Mouse (Mus musculus): ENCODE data around the gene Nxn. TPM values are rescaled to one million over a fixed set of nuclear protein-coding genes. Genes with fewer than 3 reads are reported as not detected.
A peak's percentile ranks its signal among the peaks of the same experiment; 100 is the strongest.

Gene Nxn
- polyA plus RNA-seq, 1 experiment from 2014 or later = 107 TPM

GRCm38 (mm10) chr11:76339830-76340229 lies 59.1 kb downstream of the Nxn start:
- no peaks in the 10 kb centered on the region for H3K27me3 ChIP-seq
- in situ Hi-C loops (cut with MboI; ENCODE audit: low pct_unique_long_range_greater_than_20kb) = no loop called here
- ChIA-PET CTCF (no interaction called here), POLR2A (no interaction called here)
- no peak for TF ChIP-seq CTCF (IDR thresholded peaks at IDR 0.05)
- ATAC-seq (no peak), DNase-seq (ENCODE audit: low read depth, low spot score) (no peak)

GRCm38 (mm10) chr11:76339141-76339540 lies 59.8 kb downstream of the Nxn start:
- ATAC-seq (no peak), DNase-seq (ENCODE audit: low read depth, low spot score) (no peak)
- TF ChIP-seq CTCF (IDR thresholded peaks at IDR 0.05) = no peak
- ChIA-PET CTCF (interaction anchor here (1.2 to 2.5 kb wide), 2 partner anchors 22 to 54 kb away, joined by 4 to 7 read pairs; no protein-coding TSS in a partner anchor), POLR2A (no interaction called here)
- no peaks in the 10 kb centered on the region for H3K27me3 ChIP-seq
- in situ Hi-C loops (cut with MboI; ENCODE audit: low pct_unique_long_range_greater_than_20kb) = no loop called here

- no peak for TF ChIP-seq CTCF (IDR thresholded peaks at IDR 0.05)
These were observed 60.3 kb downstream of the Nxn start for GRCm38 (mm10) chr11:76338656-76339055.

GRCm38 (mm10) chr11:76337764-76338163 lies 61.2 kb downstream of the Nxn start:
- DNase-seq (ENCODE audit: low read depth, low spot score) (no peak), ATAC-seq (no peak)
- in situ Hi-C loops (cut with MboI; ENCODE audit: low pct_unique_long_range_greater_than_20kb) = no loop called here
- POLR2A ChIA-PET = interaction anchor here (0.6 kb wide), 1 partner anchor 98 kb away, joined by 3 read pairs; no protein-coding TSS in a partner anchor
- CTCF ChIA-PET = interaction anchor here (2.5 kb wide), 1 partner anchor 20 kb away, joined by 7 read pairs; no protein-coding TSS in a partner anchor
- H3K27me3 ChIP-seq = no peaks in the 10 kb centered on the region
- no peak for TF ChIP-seq CTCF (IDR thresholded peaks at IDR 0.05)

More at GRCm38 (mm10) chr11:76338656-76339055, 60.3 kb downstream of the Nxn start:
- ATAC-seq (no peak), DNase-seq (ENCODE audit: low read depth, low spot score) (no peak)
- in situ Hi-C loops (cut with MboI; ENCODE audit: low pct_unique_long_range_greater_than_20kb) = no loop called here
- no peaks in the 10 kb centered on the region for H3K27me3 ChIP-seq
- ChIA-PET CTCF (interaction anchor here (1.2 to 2.5 kb wide), 2 partner anchors 21 to 53 kb away, joined by 4 to 7 read pairs; no protein-coding TSS in a partner anchor), POLR2A (no interaction called here)

GRCm38 (mm10) chr11:76337236-76337635 lies 61.7 kb downstream of the Nxn start:
- in situ Hi-C loops (cut with MboI; ENCODE audit: low pct_unique_long_range_greater_than_20kb) = no loop called here
- DNase-seq (ENCODE audit: low read depth, low spot score) = no peak
- ATAC-seq = no peak
- ChIA-PET POLR2A (interaction anchor here (0.6 kb wide), 1 partner anchor 97 kb away, joined by 3 read pairs; no protein-coding TSS in a partner anchor), CTCF (interaction anchor here (2.5 kb wide), 1 partner anchor 20 kb away, joined by 7 read pairs; no protein-coding TSS in a partner anchor)
- no peaks in the 10 kb centered on the region for H3K27me3 ChIP-seq
- no peak for TF ChIP-seq CTCF (IDR thresholded peaks at IDR 0.05)

GRCm38 (mm10) chr11:76336224-76336623 lies 62.7 kb downstream of the Nxn start:
- POLR2A ChIA-PET = no interaction called here
- in situ Hi-C loops (cut with MboI; ENCODE audit: low pct_unique_long_range_greater_than_20kb) = no loop called here

GRCm38 (mm10) chr11:76334966-76335365 lies 64.0 kb downstream of the Nxn start:
- no peak for TF ChIP-seq CTCF (IDR thresholded peaks at IDR 0.05)
- no peak for ATAC-seq
- no peak for DNase-seq (ENCODE audit: low read depth, low spot score)
- in situ Hi-C loops (cut with MboI; ENCODE audit: low pct_unique_long_range_greater_than_20kb) = no loop called here
- ChIA-PET CTCF (interaction anchor here (1.7 kb wide), 1 partner anchor 41 kb away, joined by 4 read pairs; no protein-coding TSS in a partner anchor), POLR2A (interaction anchor here (0.6 kb wide), 1 partner anchor 60 kb away, joined by 3 read pairs; no protein-coding TSS in a partner anchor)
- no peaks in the 10 kb centered on the region for H3K27me3 ChIP-seq

More at GRCm38 (mm10) chr11:76336224-76336623, 62.7 kb downstream of the Nxn start:
- ATAC-seq (no peak), DNase-seq (ENCODE audit: low read depth, low spot score) (no peak)
- no peaks in the 10 kb centered on the region for H3K27me3 ChIP-seq
- TF ChIP-seq CTCF (IDR thresholded peaks at IDR 0.05) = no peak
- CTCF ChIA-PET = interaction anchor here (1.3 to 1.7 kb wide), 2 partner anchors 18 to 40 kb away, joined by 3 to 4 read pairs; no protein-coding TSS in a partner anchor

GRCm38 (mm10) chr11:76332240-76332639 lies 66.7 kb downstream of the Nxn start:
- H3K27me3 ChIP-seq = no peaks in the 10 kb centered on the region
- in situ Hi-C loops (cut with MboI; ENCODE audit: low pct_unique_long_range_greater_than_20kb) = no loop called here
- peak; percentile 73 for DNase-seq (ENCODE audit: low read depth, low spot score)
- CTCF ChIA-PET = interaction anchor here (1.9 kb wide), 1 partner anchor 16 kb away, joined by 14 read pairs; no protein-coding TSS in a partner anchor
- no peak for TF ChIP-seq CTCF (IDR thresholded peaks at IDR 0.05)
- POLR2A ChIA-PET = interaction anchor here (0.7 to 1.2 kb wide), 2 partner anchors 16 to 17 kb away, joined by 4 to 8 read pairs; no protein-coding TSS in a partner anchor
- peak; percentile 47 for ATAC-seq

GRCm38 (mm10) chr11:76328522-76329290 lies 70.2 kb downstream of the Nxn start:
- TF ChIP-seq CTCF (IDR thresholded peaks at IDR 0.05) = no peak
- no peaks in the 10 kb centered on the region for H3K27me3 ChIP-seq
- ChIA-PET POLR2A (interaction anchor here (1.3 kb wide), 1 partner anchor 11 kb away, joined by 5 read pairs; no protein-coding TSS in a partner anchor), CTCF (interaction anchor here (1.0 to 1.5 kb wide), 2 partner anchors 14 to 16 kb away, joined by 3 to 4 read pairs; no protein-coding TSS in a partner anchor)
- ATAC-seq (no peak), DNase-seq (ENCODE audit: low read depth, low spot score) (no peak)
- in situ Hi-C loops (cut with MboI; ENCODE audit: low pct_unique_long_range_greater_than_20kb) = no loop called here

- CTCF ChIA-PET = interaction anchor here (1.0 to 1.5 kb wide), 2 partner anchors 13 to 15 kb away, joined by 3 to 4 read pairs; no protein-coding TSS in a partner anchor
- DNase-seq (ENCODE audit: low read depth, low spot score) (no peak), ATAC-seq (no peak)
- POLR2A ChIA-PET = interaction anchor here (0.7 to 1.3 kb wide), 2 partner anchors 10 to 45 kb away, joined by 5 read pairs; no protein-coding TSS in a partner anchor
- no peaks in the 10 kb centered on the region for H3K27me3 ChIP-seq
- in situ Hi-C loops (cut with MboI; ENCODE audit: low pct_unique_long_range_greater_than_20kb) = no loop called here
- no peak for TF ChIP-seq CTCF (IDR thresholded peaks at IDR 0.05)
These were observed 70.9 kb downstream of the Nxn start for GRCm38 (mm10) chr11:76328084-76328483.
